Mouse (Mus musculus) midbrain, embryonic 14.5 days (tissue): ENCODE results near the gene Lpar3. TPM values are rescaled to one million over a fixed set of nuclear protein-coding genes. Genes with fewer than 3 reads are reported as not detected.
A peak's percentile ranks its signal among the peaks of the same experiment; 100 is the strongest.

Source experiments
- ATAC-seq: fragments of 200-750 bp; cut with Nextera tagmentation; 2 replicates; pipeline ENCODE4 v1.8.0; 2017; ENCODE audit warnings: moderate number of reproducible peaks, moderate library complexity; ENCODE audit not compliant: low FRiP score, low TSS enrichment
- DNase-seq: peaks from one replicate; pipeline ENCODE4 v3.0.0-alpha.2; 2015
- H3K27ac ChIP-seq: fragments of 300-500 bp; sonication (generic); replicated peaks from 2 replicates; pipeline ENCODE4 v1.5.1; 2014; ENCODE audit warnings: mild to moderate bottlenecking, low read depth, low read length, moderate library complexity
- H3K27me3 ChIP-seq: fragments of 300-500 bp; sonication (generic); 2 replicates; pipeline ENCODE4 v1.6.1; 2014; ENCODE audit warnings: low read length, control low read depth, mixed read lengths; ENCODE audit not compliant: control insufficient read depth, insufficient read depth
- H3K36me3 ChIP-seq: fragments of 300-500 bp; sonication (generic); 2 replicates; pipeline ENCODE4 v1.6.1; 2014; ENCODE audit warnings: low read length, control low read depth; ENCODE audit not compliant: control insufficient read depth, insufficient read depth
- H3K4me1 ChIP-seq: fragments of 300-500 bp; sonication (generic); 2 replicates; pipeline ENCODE4 v1.6.1; 2014; ENCODE audit warnings: mild to moderate bottlenecking, antibody characterized with exemption, low read length, control low read depth; ENCODE audit not compliant: control insufficient read depth, insufficient read depth
- H3K4me2 ChIP-seq: fragments of 300-500 bp; sonication (generic); 2 replicates; pipeline ENCODE4 v1.6.1; 2014; ENCODE audit warnings: mild to moderate bottlenecking, low read length, moderate library complexity
- H3K4me3 ChIP-seq: fragments of 300-500 bp; sonication (generic); replicated peaks from 2 replicates; pipeline ENCODE4 v1.5.1; 2014; ENCODE audit warnings: low read depth, low read length
- H3K9ac ChIP-seq: fragments of 300-500 bp; sonication (generic); replicated peaks from 2 replicates; pipeline ENCODE4 v1.6.1; 2014; ENCODE audit warnings: mild to moderate bottlenecking, low read length, moderate library complexity
- H3K9me3 ChIP-seq: fragments of 300-500 bp; sonication (generic); 2 replicates; pipeline ENCODE4 v1.6.1; 2016; ENCODE audit warnings: low read length, control low read depth, mixed read lengths; ENCODE audit not compliant: control insufficient read depth
- WGBS: fragments of 180-500 bp; shearing (Covaris S2); extraction: QIAGEN DNeasy Blood & Tissue Kit; methylation state at CpG from one replicate; pipeline ENCODE4 v1.1.7; 2014; 5-methylcytosine and 5-hydroxymethylcytosine counted together
- polyA plus RNA-seq: library from polyadenylated mRNA; unstranded; fragments of >200 nt; fragmentation: Nextera tagmentation; extraction: Ambion mirVana; gene quantifications from 2 replicates; pipeline ENCODE4 v1.2.1, GENCODE M21; 2014

Lpar3 gene
- polyA plus RNA-seq, 1 experiment from 2014 or later = 0.58 TPM

DNA sequence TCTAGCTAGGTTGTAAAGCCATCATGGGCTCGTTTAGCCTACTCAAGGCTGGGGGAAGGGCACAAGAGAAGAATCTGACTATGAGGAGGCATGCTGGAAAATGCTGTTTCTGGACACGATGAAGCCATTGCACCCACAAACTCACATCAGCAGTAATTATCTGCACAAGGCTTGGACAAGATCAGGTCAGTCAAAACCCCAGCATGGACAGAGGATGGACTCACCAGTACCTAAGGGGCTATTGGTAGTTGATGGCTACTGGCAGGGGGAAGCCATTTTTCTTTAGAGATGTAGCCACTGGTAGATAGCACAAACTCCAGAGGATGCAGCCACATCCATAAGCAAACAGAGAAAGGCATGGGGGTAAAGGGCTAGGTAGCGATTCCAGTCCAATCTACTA is 81.7 kb downstream of the Lpar3 start:
- H3K27me3 ChIP-seq = no peaks in the 10 kb centered on the region
- H3K4me2 ChIP-seq = no peak overlapping the region
- no peak overlapping the region for H3K4me3 ChIP-seq
- DNase-seq = no peak
- no peak overlapping the region for H3K27ac ChIP-seq
- 89% methylated on average over 3 of the region's 3 CpGs for WGBS
- H3K9me3 ChIP-seq = no peaks in the 10 kb centered on the region
- H3K9ac ChIP-seq = no peak overlapping the region
- no peak for ATAC-seq
- H3K36me3 ChIP-seq = no peaks in the 10 kb centered on the region
- no peaks in the 10 kb centered on the region for H3K4me1 ChIP-seq

DNA sequence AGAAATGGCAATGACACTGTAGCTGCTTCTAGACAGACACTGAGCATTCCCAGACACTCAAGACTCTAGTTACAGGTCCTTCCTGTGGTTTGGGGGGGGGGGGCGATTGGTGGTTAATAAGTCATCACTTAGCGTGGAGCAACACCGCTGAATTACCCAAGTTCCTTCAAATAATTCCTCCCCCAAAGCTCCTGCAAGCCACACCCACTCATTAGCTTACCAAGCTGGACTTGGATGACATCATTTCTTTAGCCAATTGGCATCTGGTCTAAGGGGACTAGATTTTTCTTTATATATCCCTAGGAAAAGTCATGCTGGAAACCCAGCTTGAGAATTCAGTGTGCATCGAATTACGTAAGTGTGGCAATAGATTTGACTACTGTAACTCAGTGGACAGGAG is 82.4 kb downstream of the Lpar3 start:
- ATAC-seq (no peak), DNase-seq (no peak)
- H3K4me2 ChIP-seq = no peak overlapping the region
- no peaks in the 10 kb centered on the region for H3K4me1 ChIP-seq
- no peak overlapping the region for H3K27ac ChIP-seq
- no peaks in the 10 kb centered on the region for H3K9me3 ChIP-seq
- H3K4me3 ChIP-seq = no peak overlapping the region
- no peaks in the 10 kb centered on the region for H3K27me3 ChIP-seq
- H3K9ac ChIP-seq = no peak overlapping the region
- no peaks in the 10 kb centered on the region for H3K36me3 ChIP-seq
- WGBS = 94% methylated on average over 5 of the region's 5 CpGs

DNA sequence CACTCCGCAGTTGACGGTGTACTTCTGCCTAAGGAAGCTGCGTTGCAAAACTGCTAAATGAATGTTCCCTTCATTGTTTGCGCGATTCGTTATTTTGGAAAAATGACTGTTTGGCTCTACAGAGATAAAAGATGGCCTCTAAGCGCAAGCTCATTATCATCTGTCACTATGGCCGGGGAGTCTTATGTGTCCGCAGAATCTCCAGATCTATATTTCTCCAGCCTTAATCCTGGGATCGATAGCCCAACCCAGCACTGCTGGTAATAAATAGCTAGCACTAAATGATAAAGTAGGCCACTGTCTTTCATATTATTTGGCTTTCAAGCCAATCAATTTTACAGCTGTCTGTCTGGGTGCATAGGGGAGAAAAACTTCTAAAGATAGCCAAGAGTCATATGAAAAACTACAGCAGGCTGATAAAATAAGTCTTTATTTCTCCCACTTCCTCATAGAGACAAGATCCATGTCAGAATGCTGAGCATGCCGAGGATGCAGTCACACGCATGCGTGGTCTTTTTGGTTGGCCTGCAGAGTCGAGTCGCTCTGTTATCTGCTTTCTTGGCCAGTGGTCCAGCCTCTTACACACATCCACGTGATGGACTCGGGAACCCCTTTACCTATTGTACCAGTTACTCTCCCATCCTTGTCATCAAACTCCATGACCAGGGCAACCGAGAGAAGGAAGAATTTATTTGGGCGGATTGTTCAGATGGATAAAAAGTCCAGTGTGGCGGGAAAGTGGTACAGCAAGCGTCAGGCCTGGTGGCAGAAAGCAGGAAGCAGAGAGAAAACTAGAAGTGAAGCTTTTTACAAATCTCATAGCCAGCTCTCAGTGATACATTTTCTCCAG is 84.0 kb downstream of the Lpar3 start:
- H3K36me3 ChIP-seq = no peaks in the 10 kb centered on the region
- 83% methylated on average over 21 of the region's 21 CpGs for WGBS
- no peak overlapping the region for H3K9ac ChIP-seq
- H3K4me3 ChIP-seq = no peak overlapping the region
- no peak for ATAC-seq
- H3K27ac ChIP-seq = no peak overlapping the region
- H3K4me2 ChIP-seq = no peak overlapping the region
- H3K4me1 ChIP-seq = no peaks in the 10 kb centered on the region
- no peaks in the 10 kb centered on the region for H3K9me3 ChIP-seq
- no peaks in the 10 kb centered on the region for H3K27me3 ChIP-seq
- DNase-seq = no peak

DNA sequence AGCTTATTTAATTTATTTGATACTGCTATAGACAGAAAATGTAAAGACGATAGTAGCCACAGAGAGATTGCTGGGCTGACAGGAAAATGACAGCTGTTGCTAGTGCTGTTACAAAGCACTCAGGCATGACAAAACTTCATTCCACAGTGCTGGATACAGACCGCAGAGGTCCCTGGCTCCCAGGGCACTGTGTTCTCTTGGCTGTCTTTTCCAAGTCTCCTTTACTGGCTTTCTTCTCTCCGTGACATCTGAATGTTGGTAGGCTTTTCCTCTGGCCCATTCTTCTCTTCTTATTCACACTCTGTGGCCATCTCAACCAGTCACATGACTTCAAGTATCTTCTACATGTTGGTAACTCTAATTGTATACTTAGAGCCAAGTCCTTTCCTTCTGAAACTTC is 86.6 kb downstream of the Lpar3 start:
- peaks cover 6% of the 10 kb centered on the region; the same call in 1 of the 2 replicates for H3K4me1 ChIP-seq
- no peak overlapping the region for H3K9ac ChIP-seq
- no peak overlapping the region for H3K4me2 ChIP-seq
- H3K27me3 ChIP-seq = no peaks in the 10 kb centered on the region
- ATAC-seq = no peak
- no peaks in the 10 kb centered on the region for H3K9me3 ChIP-seq
- H3K36me3 ChIP-seq = no peaks in the 10 kb centered on the region
- no peak for DNase-seq
- H3K27ac ChIP-seq = no peak overlapping the region
- no peak overlapping the region for H3K4me3 ChIP-seq
- 31% methylated on average over 3 of the region's 3 CpGs for WGBS

DNA sequence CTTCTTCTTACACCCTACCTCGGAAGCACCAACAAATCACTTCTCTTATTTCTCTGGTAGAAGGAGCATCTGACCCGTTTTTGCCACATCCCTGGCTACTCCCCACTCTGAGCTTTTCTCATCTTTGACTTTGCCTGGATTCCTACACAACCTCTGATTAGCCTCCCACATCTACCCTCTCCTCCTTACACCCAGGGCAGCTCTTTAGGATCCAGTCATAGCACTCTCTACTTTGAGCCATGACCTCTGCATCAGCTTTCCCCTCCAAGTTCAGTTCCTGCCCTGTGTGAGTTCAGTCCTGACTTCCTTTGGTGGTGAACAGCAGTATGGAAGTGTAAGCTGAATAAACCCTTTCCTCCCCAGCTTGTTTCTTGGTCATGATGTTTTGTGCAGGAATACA is 87.1 kb downstream of the Lpar3 start:
- H3K36me3 ChIP-seq = no peaks in the 10 kb centered on the region
- 72% methylated on average over 2 of the region's 2 CpGs for WGBS
- no peaks in the 10 kb centered on the region for H3K9me3 ChIP-seq
- H3K4me1 ChIP-seq = peaks cover 6% of the 10 kb centered on the region; the same call in 1 of the 2 replicates
- no peak overlapping the region for H3K4me3 ChIP-seq
- DNase-seq (no peak), ATAC-seq (no peak)
- no peak overlapping the region for H3K27ac ChIP-seq
- H3K9ac ChIP-seq = no peak overlapping the region
- H3K27me3 ChIP-seq = no peaks in the 10 kb centered on the region
- H3K4me2 ChIP-seq = no peak overlapping the region

DNA sequence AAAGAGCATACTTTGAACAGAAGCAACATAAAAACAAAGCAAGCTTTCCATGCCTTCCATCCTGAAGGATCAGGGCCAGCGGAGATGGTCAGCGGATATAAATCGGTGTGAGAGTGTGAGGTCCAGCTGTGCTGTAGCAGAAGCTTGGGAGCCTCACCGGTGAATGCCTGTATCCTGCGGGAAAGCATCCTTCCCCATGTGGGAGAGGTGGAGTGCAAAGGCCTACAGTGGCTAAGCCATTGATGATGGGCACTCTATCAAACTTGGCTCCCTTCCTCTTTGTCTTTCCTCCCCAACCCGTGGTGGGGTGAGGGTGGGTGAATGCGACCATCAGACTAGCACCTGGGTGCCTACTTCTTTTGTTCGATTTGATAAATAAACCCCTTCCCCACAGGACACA is 88.8 kb downstream of the Lpar3 start:
- Histone ChIP-seq H3K27ac (no peak overlapping the region), H3K9ac (no peak overlapping the region), H3K27me3 (no peaks in the 10 kb centered on the region), H3K4me2 (no peak overlapping the region), H3K4me3 (no peak overlapping the region), H3K36me3 (no peaks in the 10 kb centered on the region), H3K9me3 (no peaks in the 10 kb centered on the region), H3K4me1 (peaks cover 6% of the 10 kb centered on the region; the same call in 1 of the 2 replicates)
- 76% methylated on average over 8 of the region's 8 CpGs for WGBS
- no peak for ATAC-seq
- DNase-seq = no peak

DNA sequence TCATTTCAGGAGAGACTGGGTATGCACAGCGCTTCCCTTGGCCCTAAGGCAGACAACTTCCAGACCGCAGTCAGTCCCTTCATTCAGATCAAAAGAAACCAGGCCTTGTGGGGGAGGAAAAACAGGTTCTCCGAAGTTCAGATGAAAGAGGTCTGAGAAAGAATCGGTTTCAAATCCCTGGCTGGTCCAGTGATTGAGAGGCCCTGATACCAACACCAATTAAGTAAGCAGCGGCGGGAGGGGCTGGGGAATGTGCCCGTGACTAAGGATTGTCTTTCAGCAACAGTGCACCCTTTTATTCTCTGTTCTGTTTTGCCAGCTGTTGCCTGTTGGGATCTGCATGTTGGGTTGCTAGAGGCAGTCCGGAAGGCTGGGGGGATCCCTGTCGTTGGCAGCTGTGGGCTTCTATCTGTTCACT is 90.4 kb downstream of the Lpar3 start:
- peak; percentile 35 for DNase-seq
- H3K9me3 ChIP-seq = no peaks in the 10 kb centered on the region
- no peak overlapping the region for H3K27ac ChIP-seq
- no peak overlapping the region for H3K4me3 ChIP-seq
- no peak overlapping the region for H3K4me2 ChIP-seq
- no peaks in the 10 kb centered on the region for H3K36me3 ChIP-seq
- H3K4me1 ChIP-seq = peaks cover 6% of the 10 kb centered on the region; the same call in 1 of the 2 replicates
- WGBS = 13% methylated on average over 9 of the region's 9 CpGs
- no peak for ATAC-seq
- no peak overlapping the region for H3K9ac ChIP-seq
- H3K27me3 ChIP-seq = no peaks in the 10 kb centered on the region

DNA sequence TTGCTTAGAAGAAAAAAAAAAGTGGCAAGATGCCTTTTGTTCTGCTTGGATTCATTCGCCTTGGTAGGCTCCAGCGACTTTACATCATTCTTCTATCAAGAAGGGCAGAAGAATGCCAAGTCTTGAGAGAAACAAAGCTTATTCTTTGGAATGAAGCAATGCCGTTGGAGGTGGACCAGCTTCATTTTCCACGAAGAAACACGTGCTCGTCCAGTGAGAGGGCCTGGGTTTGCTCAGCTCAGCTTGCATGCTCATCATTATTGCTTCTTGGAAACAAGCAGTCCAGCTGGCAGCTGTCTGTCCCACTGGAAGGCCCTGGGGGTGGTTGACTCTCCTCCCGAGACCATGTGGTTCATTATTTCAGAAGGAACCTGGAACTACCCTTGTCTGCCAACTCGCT is 94.7 kb downstream of the Lpar3 start:
- Histone ChIP-seq H3K4me1 (peaks cover 20% of the 10 kb centered on the region), H3K9ac (no peak overlapping the region), H3K27ac (no peak overlapping the region), H3K27me3 (no peaks in the 10 kb centered on the region), H3K4me3 (no peak overlapping the region), H3K4me2 (no peak overlapping the region), H3K36me3 (no peaks in the 10 kb centered on the region), H3K9me3 (no peaks in the 10 kb centered on the region)
- no peak for DNase-seq
- ATAC-seq = no peak
- WGBS = 83% methylated on average over 8 of the region's 8 CpGs

DNA sequence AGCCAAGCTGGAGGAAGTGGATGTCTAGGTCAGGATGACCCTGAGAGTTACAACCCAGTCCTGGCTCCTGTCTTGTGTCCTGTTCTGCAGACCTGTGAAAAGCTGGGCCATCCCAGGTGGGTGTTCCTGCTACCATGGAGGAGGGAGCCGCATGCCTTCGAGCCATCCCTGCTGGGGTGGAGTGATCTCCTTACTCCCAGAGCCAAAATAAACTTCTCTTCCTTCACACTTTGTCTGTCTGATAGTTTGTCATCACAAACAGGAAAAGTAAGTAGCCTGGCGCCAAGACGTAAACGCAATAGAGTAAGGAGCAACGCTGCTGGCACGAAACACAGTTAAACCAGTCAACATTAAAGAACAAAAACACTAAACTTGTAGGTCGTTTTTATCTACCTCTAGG is 95.5 kb downstream of the Lpar3 start:
- no peaks in the 10 kb centered on the region for H3K9me3 ChIP-seq
- DNase-seq (no peak), ATAC-seq (no peak)
- H3K4me3 ChIP-seq = no peak overlapping the region
- no peaks in the 10 kb centered on the region for H3K36me3 ChIP-seq
- 90% methylated on average over 8 of the region's 8 CpGs for WGBS
- peaks cover 14% of the 10 kb centered on the region for H3K4me1 ChIP-seq
- H3K27ac ChIP-seq = no peak overlapping the region
- no peaks in the 10 kb centered on the region for H3K27me3 ChIP-seq
- no peak overlapping the region for H3K9ac ChIP-seq
- H3K4me2 ChIP-seq = no peak overlapping the region
